Mouse (Mus musculus) gastrocnemius, postnatal 10 days (tissue): ENCODE measurements around the gene Cnga1. TPM values are rescaled to one million over a fixed set of nuclear protein-coding genes. Genes with fewer than 3 reads are reported as not detected.
A peak's percentile ranks its signal among the peaks of the same experiment; 100 is the strongest.

Experiments
- DNase-seq: peaks from one replicate; pipeline ENCODE4 v3.0.0; 2021; ENCODE audit warnings: mixed read lengths
- long read RNA-seq, 2 experiments: library from polyadenylated mRNA; stranded (forward); transcript quantifications; one replicate each; pipeline ENCODE4 v2.0.0; 2021
- total RNA-seq, 2 experiments: library from RNA; stranded (reverse); gene quantifications; 2 replicates each; pipeline ENCODE4 v1.2.3; 2021

The Cnga1 gene
- total RNA-seq = not detected
- long read RNA-seq, experiment 1 = 0 reads
- long read RNA-seq, experiment 2 = 0 reads

GRCm38 (mm10) chr5:72644175-72644574 is at the start of gene Cnga1:
Gene Cnga1 (minus strand): TSS chr5:72644275.
- DNase-seq = no peak

GRCm38 (mm10) chr5:72690516-72690915 is 46.4 kb upstream of the Cnga1 start:
- DNase-seq = no peak

- no peak for DNase-seq
Observed at GRCm38 (mm10) chr5:72689556-72689955, 45.5 kb upstream of the Cnga1 start.

GRCm38 (mm10) chr5:72681451-72681850 is 37.4 kb upstream of the Cnga1 start:
- DNase-seq = no peak

GRCm38 (mm10) chr5:72674994-72675542 is 31.0 kb upstream of the Cnga1 start:
- no peak for DNase-seq

- no peak for DNase-seq
Observed at GRCm38 (mm10) chr5:72671017-72671699, 27.1 kb upstream of the Cnga1 start.

- no peak for DNase-seq
Observed at GRCm38 (mm10) chr5:72668351-72668750, 24.3 kb upstream of the Cnga1 start.

- DNase-seq = no peak
Observed at GRCm38 (mm10) chr5:72666428-72666827, 22.4 kb upstream of the Cnga1 start.

GRCm38 (mm10) chr5:72665281-72665680 is 21.2 kb upstream of the Cnga1 start:
- peak; percentile 68 for DNase-seq

GRCm38 (mm10) chr5:72664854-72665253 is 20.8 kb upstream of the Cnga1 start:
- no peak for DNase-seq

- DNase-seq = no peak
Observed at GRCm38 (mm10) chr5:72664126-72664525, 20.1 kb upstream of the Cnga1 start.

GRCm38 (mm10) chr5:72661051-72661781 is 17.1 kb upstream of the Cnga1 start:
- DNase-seq = no peak

GRCm38 (mm10) chr5:72658375-72658774 is 14.3 kb upstream of the Cnga1 start:
- no peak for DNase-seq

GRCm38 (mm10) chr5:72656270-72656791 is 12.3 kb upstream of the Cnga1 start:
- no peak for DNase-seq

- DNase-seq = no peak
Observed at GRCm38 (mm10) chr5:72653068-72653674, 9.1 kb upstream of the Cnga1 start.

- DNase-seq = no peak
Observed at GRCm38 (mm10) chr5:72648987-72649735, 5.1 kb upstream of the Cnga1 start.

- peak; percentile 5 for DNase-seq
Observed at GRCm38 (mm10) chr5:72647958-72648595, 4.0 kb upstream of the Cnga1 start.

GRCm38 (mm10) chr5:72647418-72647907 is 3.4 kb upstream of the Cnga1 start, which contains the start of gene Nipal1:
Gene Nipal1 (plus strand): TSS chr5:72647795.
- peak; percentile 53 for DNase-seq

- no peak for DNase-seq
Observed at GRCm38 (mm10) chr5:72646996-72647395, 2.9 kb upstream of the Cnga1 start.

GRCm38 (mm10) chr5:72646131-72646530 is 2.1 kb upstream of the Cnga1 start:
- DNase-seq = no peak

- no peak for DNase-seq
Observed at GRCm38 (mm10) chr5:72643655-72644054, 420 bp downstream of the Cnga1 start.
